13 mouse cellular contexts compared by ENCODE assay signal in the genomic region with DNA sequence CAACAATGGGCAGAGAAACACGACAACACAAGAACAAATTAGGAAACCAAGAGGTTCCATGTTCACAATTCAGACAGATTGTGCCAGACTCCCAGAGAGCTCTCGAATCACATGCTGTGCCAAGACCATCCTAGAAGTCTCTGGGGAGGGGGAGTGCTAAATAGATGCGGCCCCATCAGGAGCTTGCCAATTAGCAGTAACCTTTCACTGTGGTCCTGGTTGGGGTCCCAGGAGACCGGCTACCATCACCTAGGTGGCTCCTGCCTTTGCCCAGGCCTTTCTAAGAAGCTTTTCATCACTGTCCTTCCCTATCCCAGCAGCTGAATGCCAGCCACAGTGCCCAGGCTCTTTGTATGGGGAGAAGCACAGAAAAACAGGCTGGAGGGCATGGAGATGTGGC. TPM values are rescaled to one million over a fixed set of nuclear protein-coding genes. Genes with fewer than 3 reads are reported as not detected.
DNase-seq lines count a peak whose midpoint lies in the region; ATAC-seq and TF ChIP-seq lines count a peak whose summit lies in the region.
"Had no signal": no experiment of that assay in that cellular context is flagged by ENCODE, and none has a peak within 500 bp of the region (broad histone marks: within the 10 kb centered on the region; RNA-seq: fewer than 3 reads in every experiment).

No protein-coding gene starts in this region.

- DNase-seq in heart, adult 8-10 months (ENCODE audit: low spot score), result no peak
- no peak for DNase-seq in embryonic facial prominence, embryonic 10.5 days (ENCODE audit: low spot score)
- DNase-seq in forebrain, postnatal 0 days, result peak; percentile 59
- DNase-seq in midbrain, embryonic 11.5 days (ENCODE audit: low spot score, missing footprints), result no peak
- no peak for DNase-seq in right cerebral cortex, postnatal 10 days (ENCODE audit: low spot score in 2 of 2)
- DNase-seq in left cerebral cortex, postnatal 10 days (ENCODE audit: extremely low spot score in 1 of 2, low spot score in 2 of 2), result no peak
- no peak for DNase-seq in natural killer cell, adult 2 months (ENCODE audit: low spot score in 2 of 2)

- TF ChIP-seq CTCF in forebrain, postnatal 0 days (IDR thresholded peaks at IDR 0.05; ENCODE audit: low read depth), result no peak

- H3K27me3 ChIP-seq in heart, embryonic 12.5 days (replicated peaks), result no peaks in the 10 kb centered on the region
- H3K27me3 ChIP-seq in embryonic facial prominence, embryonic 10.5 days (replicated peaks; ENCODE audit: low read depth, poor library complexity, severe bottlenecking), result peaks cover 39% of the 10 kb centered on the region
- H3K27me3 ChIP-seq in forebrain, postnatal 0 days (ENCODE audit: insufficient read depth, low read length), result no peaks in the 10 kb centered on the region
- no peaks in the 10 kb centered on the region; the same call in 1 of the 2 replicates for H3K27me3 ChIP-seq in midbrain, embryonic 11.5 days (ENCODE audit: control insufficient read depth, insufficient read depth, low read length)
- H3K27me3 ChIP-seq: stomach, embryonic 15.5 days had no signal

- peak overlapping the region; percentile 42; the same call in 1 of the 2 replicates for H3K9ac ChIP-seq in heart, embryonic 12.5 days
- H3K9ac ChIP-seq in forebrain, postnatal 0 days, result peak overlapping the region; percentile 40; the same call in 1 of the 2 replicates
- H3K9ac ChIP-seq in midbrain, embryonic 11.5 days (ENCODE audit: low read length), result peak overlapping the region; percentile 57; the same call in 1 of the 2 replicates
- H3K9ac ChIP-seq: stomach, embryonic 15.5 days had no signal

- H3K4me2 ChIP-seq in heart, embryonic 12.5 days, result no peak overlapping the region
- H3K4me2 ChIP-seq in forebrain, postnatal 0 days (ENCODE audit: low read depth), result no peak overlapping the region
- H3K4me2 ChIP-seq in midbrain, embryonic 11.5 days, result no peak overlapping the region

- no peak for ATAC-seq in heart, embryonic 12.5 days (ENCODE audit: insufficient number of reproducible peaks, low FRiP score)
- peak; percentile 77 for ATAC-seq in forebrain, postnatal 0 days
- ATAC-seq in midbrain, embryonic 11.5 days (ENCODE audit: low FRiP score), result no peak

- 57% methylated on average over 4 of the region's 4 CpGs for WGBS in heart, embryonic 12.5 days
- 45% methylated on average over 4 of the region's 4 CpGs for WGBS in embryonic facial prominence, embryonic 10.5 days
- WGBS in forebrain, postnatal 0 days, result 11% methylated on average over 4 of the region's 4 CpGs
- 60% methylated on average over 4 of the region's 4 CpGs for whole genome bisulfite sequencing in midbrain, embryonic 11.5 days

- H3K4me1 ChIP-seq in heart, embryonic 12.5 days (replicated peaks), result peaks cover 40% of the 10 kb centered on the region
- peaks cover 42% of the 10 kb centered on the region for H3K4me1 ChIP-seq in embryonic facial prominence, embryonic 10.5 days
- peaks cover 22% of the 10 kb centered on the region for H3K4me1 ChIP-seq in forebrain, postnatal 0 days (ENCODE audit: insufficient read depth)
- peaks cover 21% of the 10 kb centered on the region for H3K4me1 ChIP-seq in midbrain, embryonic 11.5 days (ENCODE audit: control insufficient read depth, insufficient read depth, low read length)

- no peaks in the 10 kb centered on the region for H3K36me3 ChIP-seq in heart, embryonic 12.5 days
- H3K36me3 ChIP-seq in embryonic facial prominence, embryonic 10.5 days (replicated peaks), result no peaks in the 10 kb centered on the region
- peaks cover 5% of the 10 kb centered on the region; the same call in 1 of the 2 replicates for H3K36me3 ChIP-seq in forebrain, postnatal 0 days (ENCODE audit: insufficient read depth)
- H3K36me3 ChIP-seq in midbrain, embryonic 11.5 days (ENCODE audit: control insufficient read depth, insufficient read depth, low read length), result no peaks in the 10 kb centered on the region
- H3K36me3 ChIP-seq: stomach, embryonic 15.5 days had no signal

- no peak overlapping the region for H3K27ac ChIP-seq in heart, embryonic 12.5 days (ENCODE audit: poor library complexity, severe bottlenecking)
- peak overlapping the region; percentile 77; the same call in 1 of the 2 replicates for H3K27ac ChIP-seq in embryonic facial prominence, embryonic 10.5 days (replicated peaks)
- H3K27ac ChIP-seq in forebrain, postnatal 0 days (ENCODE audit: low read depth, low read length), result peak overlapping the region; percentile 81
- H3K27ac ChIP-seq in midbrain, embryonic 11.5 days (ENCODE audit: low read depth, low read length), result 0 out of 2 replicates have a peak overlapping the region, but pooled peaks have one; percentile 37
- H3K27ac ChIP-seq: stomach, embryonic 15.5 days had no signal

- no peaks in the 10 kb centered on the region for H3K9me3 ChIP-seq in heart, embryonic 12.5 days (replicated peaks)
- H3K9me3 ChIP-seq in embryonic facial prominence, embryonic 10.5 days, result no peaks in the 10 kb centered on the region
- H3K9me3 ChIP-seq in forebrain, postnatal 0 days (ENCODE audit: low read length), result no peaks in the 10 kb centered on the region
- H3K9me3 ChIP-seq in midbrain, embryonic 11.5 days (ENCODE audit: control insufficient read depth, low read length), result no peaks in the 10 kb centered on the region
- H3K9me3 ChIP-seq: stomach, embryonic 15.5 days had no signal

- intact Hi-C loops in left cerebral cortex, postnatal 10 days (cut with DNase I), result no loop called here

- H3K4me3 ChIP-seq in heart, embryonic 12.5 days, result no peak overlapping the region
- H3K4me3 ChIP-seq in embryonic facial prominence, embryonic 10.5 days, result no peak overlapping the region
- no peak overlapping the region for H3K4me3 ChIP-seq in forebrain, postnatal 0 days (ENCODE audit: low read depth, low read length)
- H3K4me3 ChIP-seq in midbrain, embryonic 11.5 days (ENCODE audit: low read depth, low read length), result no peak overlapping the region
- H3K4me3 ChIP-seq: stomach, embryonic 15.5 days had no signal

RNA-seq across cellular contexts. Expression of gene 4930404H24Rik, which starts 8.5 kb away (rescaled TPM):
- polyA plus RNA-seq in heart, embryonic 12.5 days (2016; fragmentation: Nextera tagmentation; extraction: Ambion mirVana), result not detected in 2 replicates
- not detected for total RNA-seq in heart, adult 8-10 months (2022)
- polyA plus RNA-seq in embryonic facial prominence, embryonic 10.5 days (2016; fragmentation: Nextera tagmentation; extraction: Ambion mirVana), result not detected in 2 replicates
- not detected in 2 replicates for total RNA-seq in forebrain, postnatal 0 days (2014; rRNA removed)
- polyA plus RNA-seq in forebrain, postnatal 0 days (2015; fragmentation: Nextera tagmentation; extraction: Ambion mirVana), result not detected in 2 replicates
- polyA plus RNA-seq in midbrain, embryonic 11.5 days (2014; fragmentation: Nextera tagmentation; extraction: Ambion mirVana), result not detected in 2 replicates
- total RNA-seq in left cerebral cortex, postnatal 10 days (2021), result not detected
- total RNA-seq: adrenal gland, postnatal 4 days; gastrocnemius, adult 8-10 months; left cerebral cortex, adult 8-10 months had no signal
- polyA plus RNA-seq: kidney, adult 2 months; stomach, embryonic 15.5 days had no signal

RNA-seq across cellular contexts. Expression of gene Nol4l, which starts 45.7 kb away (rescaled TPM):
- 14.9 and 15.2 TPM in 2 replicates for polyA plus RNA-seq in heart, embryonic 12.5 days (2016; fragmentation: Nextera tagmentation; extraction: Ambion mirVana)
- total RNA-seq in heart, adult 8-10 months (2022), result 1 to 10 TPM; 2.2 to 3.6 (median 3.0) TPM
- 23.5 and 23.7 TPM in 2 replicates for polyA plus RNA-seq in embryonic facial prominence, embryonic 10.5 days (2016; fragmentation: Nextera tagmentation; extraction: Ambion mirVana)
- total RNA-seq in forebrain, postnatal 0 days (2014; rRNA removed), result 57.4 and 58.5 TPM in 2 replicates
- 20.5 and 28.0 TPM in 2 replicates for polyA plus RNA-seq in forebrain, postnatal 0 days (2015; fragmentation: Nextera tagmentation; extraction: Ambion mirVana)
- 19.5 and 19.9 TPM in 2 replicates for polyA plus RNA-seq in midbrain, embryonic 11.5 days (2014; fragmentation: Nextera tagmentation; extraction: Ambion mirVana)
- 10 to 100 TPM; 55.5 to 62.5 TPM for total RNA-seq in left cerebral cortex, postnatal 10 days (2021)
